Mouse (Mus musculus): ENCODE data around the gene Osbpl3. TPM values are rescaled to one million over a fixed set of nuclear protein-coding genes. Genes with fewer than 3 reads are reported as not detected.
"Not testable (repeated sequence)": the region's sequence is repeated elsewhere in the genome, so short reads cannot be mapped to it uniquely, and the experiment has no call there.

Osbpl3 gene
- polyA plus RNA-seq, 1 experiment from 2014 or later = 4.4 TPM

- Histone ChIP-seq H3K79me2 (ENCODE audit: inconsistent target) (no peaks in the 10 kb centered on the region), H3K4me3 (ENCODE audit: inconsistent target) (no peak overlapping the region), H3K27ac (no peak overlapping the region), H3K36me3 (ENCODE audit: inconsistent target) (no peaks in the 10 kb centered on the region)
- 93% methylated on average over 3 of the region's 3 CpGs for WGBS (ENCODE audit: missing documents)
Measured at GRCm38 (mm10) chr6:50461585-50461984, 5.6 kb upstream of the Osbpl3 start.

GRCm38 (mm10) chr6:50460646-50461045 lies 4.6 kb upstream of the Osbpl3 start:
- WGBS (ENCODE audit: missing documents) = 97% methylated on average over 5 of the region's 5 CpGs
- no peak overlapping the region for H3K27ac ChIP-seq
- no peaks in the 10 kb centered on the region for H3K36me3 ChIP-seq (ENCODE audit: inconsistent target)

GRCm38 (mm10) chr6:50460246-50460645 lies 4.2 kb upstream of the Osbpl3 start:
- peaks cover 2% of the 10 kb centered on the region for H3K79me2 ChIP-seq (ENCODE audit: inconsistent target)
- H3K36me3 ChIP-seq (ENCODE audit: inconsistent target) = no peaks in the 10 kb centered on the region
- no peak overlapping the region for H3K4me3 ChIP-seq (ENCODE audit: inconsistent target)
- H3K27ac ChIP-seq = no peak overlapping the region

More at GRCm38 (mm10) chr6:50460646-50461045, 4.6 kb upstream of the Osbpl3 start:
- Histone ChIP-seq H3K4me3 (ENCODE audit: inconsistent target) (no peak overlapping the region), H3K79me2 (ENCODE audit: inconsistent target) (no peaks in the 10 kb centered on the region)

GRCm38 (mm10) chr6:50459271-50459670 lies 3.3 kb upstream of the Osbpl3 start:
- no peak overlapping the region for H3K4me3 ChIP-seq (ENCODE audit: inconsistent target)
- no peaks in the 10 kb centered on the region for H3K36me3 ChIP-seq (ENCODE audit: inconsistent target)
- 20% methylated on average over 5 of the region's 5 CpGs for WGBS (ENCODE audit: missing documents)
- peaks cover 12% of the 10 kb centered on the region for H3K79me2 ChIP-seq (ENCODE audit: inconsistent target)
- H3K27ac ChIP-seq = peak overlapping the region; percentile 66

GRCm38 (mm10) chr6:50457551-50458348 lies 1.7 kb upstream of the Osbpl3 start:
- peak overlapping the region; percentile 66 for H3K27ac ChIP-seq
- no peaks in the 10 kb centered on the region for H3K36me3 ChIP-seq (ENCODE audit: inconsistent target)
- no peak overlapping the region for H3K4me3 ChIP-seq (ENCODE audit: inconsistent target)
- H3K79me2 ChIP-seq (ENCODE audit: inconsistent target) = peaks cover 16% of the 10 kb centered on the region
- 45% methylated on average over 12 of the region's 12 CpGs for WGBS (ENCODE audit: missing documents)

- 89% methylated on average over 13 of the region's 14 CpGs for WGBS (ENCODE audit: missing documents)
- peak overlapping the region; percentile 81; the same call in 1 of the 2 replicates for H3K4me3 ChIP-seq (ENCODE audit: inconsistent target)
- peak overlapping the region; percentile 66 for H3K27ac ChIP-seq
- H3K36me3 ChIP-seq (ENCODE audit: inconsistent target) = no peaks in the 10 kb centered on the region
- peaks cover 24% of the 10 kb centered on the region for H3K79me2 ChIP-seq (ENCODE audit: inconsistent target)
Measured at GRCm38 (mm10) chr6:50456706-50457105, 705 bp upstream of the Osbpl3 start.

GRCm38 (mm10) chr6:50455102-50455828 lies 736 bp downstream of the Osbpl3 start:
- 2% methylated on average over 39 of the region's 39 CpGs for WGBS (ENCODE audit: missing documents)
- H3K79me2 ChIP-seq (ENCODE audit: inconsistent target) = peaks cover 38% of the 10 kb centered on the region
- H3K36me3 ChIP-seq (ENCODE audit: inconsistent target) = no peaks in the 10 kb centered on the region
- peak overlapping the region; percentile 81 for H3K4me3 ChIP-seq (ENCODE audit: inconsistent target)
- peak overlapping the region; percentile 66 for H3K27ac ChIP-seq

GRCm38 (mm10) chr6:50453651-50454050 lies 2.4 kb downstream of the Osbpl3 start:
- 92% methylated on average over 6 of the region's 6 CpGs for WGBS (ENCODE audit: missing documents)
- Histone ChIP-seq H3K27ac (no peak overlapping the region), H3K79me2 (ENCODE audit: inconsistent target) (peaks cover 53% of the 10 kb centered on the region), H3K4me3 (ENCODE audit: inconsistent target) (no peak overlapping the region), H3K36me3 (ENCODE audit: inconsistent target) (no peaks in the 10 kb centered on the region)

GRCm38 (mm10) chr6:50452220-50452619 lies 3.8 kb downstream of the Osbpl3 start:
- peaks cover 67% of the 10 kb centered on the region for H3K79me2 ChIP-seq (ENCODE audit: inconsistent target)
- no peaks in the 10 kb centered on the region for H3K36me3 ChIP-seq (ENCODE audit: inconsistent target)
- 100% methylated on average over 10 of the region's 10 CpGs for WGBS (ENCODE audit: missing documents)
- H3K27ac ChIP-seq = no peak overlapping the region
- H3K4me3 ChIP-seq (ENCODE audit: inconsistent target) = no peak overlapping the region

GRCm38 (mm10) chr6:50445616-50446015 lies 10.4 kb downstream of the Osbpl3 start:
- H3K27ac ChIP-seq = no peak overlapping the region
- H3K79me2 ChIP-seq (ENCODE audit: inconsistent target) = peaks cover 86% of the 10 kb centered on the region
- H3K4me3 ChIP-seq (ENCODE audit: inconsistent target) = no peak overlapping the region
- H3K36me3 ChIP-seq (ENCODE audit: inconsistent target) = no peaks in the 10 kb centered on the region
- 97% methylated on average over 2 of the region's 2 CpGs for WGBS (ENCODE audit: missing documents)

- Histone ChIP-seq H3K36me3 (ENCODE audit: inconsistent target) (no peaks in the 10 kb centered on the region), H3K79me2 (ENCODE audit: inconsistent target) (peaks cover 55% of the 10 kb centered on the region), H3K4me3 (ENCODE audit: inconsistent target) (no peak overlapping the region), H3K27ac (no peak overlapping the region)
- WGBS (ENCODE audit: missing documents) = 94% methylated on average over 5 of the region's 5 CpGs
Measured at GRCm38 (mm10) chr6:50440966-50441862, 14.8 kb downstream of the Osbpl3 start.

GRCm38 (mm10) chr6:50440197-50440596 lies 15.8 kb downstream of the Osbpl3 start:
- peaks cover 55% of the 10 kb centered on the region for H3K79me2 ChIP-seq (ENCODE audit: inconsistent target)
- WGBS (ENCODE audit: missing documents) = 94% methylated on average over 7 of the region's 7 CpGs
- no peak overlapping the region for H3K27ac ChIP-seq
- H3K36me3 ChIP-seq (ENCODE audit: inconsistent target) = no peaks in the 10 kb centered on the region
- no peak overlapping the region for H3K4me3 ChIP-seq (ENCODE audit: inconsistent target)

GRCm38 (mm10) chr6:50438900-50439299 lies 17.1 kb downstream of the Osbpl3 start:
- peaks cover 58% of the 10 kb centered on the region for H3K79me2 ChIP-seq (ENCODE audit: inconsistent target)
- H3K27ac ChIP-seq; H3K36me3 ChIP-seq (ENCODE audit: inconsistent target); H3K4me3 ChIP-seq (ENCODE audit: inconsistent target): not testable (repeated sequence)
- 95% methylated on average over 3 of the region's 4 CpGs for WGBS (ENCODE audit: missing documents)

- Histone ChIP-seq H3K79me2 (ENCODE audit: inconsistent target) (peaks cover 57% of the 10 kb centered on the region), H3K27ac (no peak overlapping the region), H3K4me3 (ENCODE audit: inconsistent target) (no peak overlapping the region), H3K36me3 (ENCODE audit: inconsistent target) (no peaks in the 10 kb centered on the region)
- 64% methylated on average over 2 of the region's 2 CpGs for WGBS (ENCODE audit: missing documents)
Measured at GRCm38 (mm10) chr6:50437815-50438214, 18.2 kb downstream of the Osbpl3 start.
